Mouse (Mus musculus) c-Kit-positive CD71-positive TER-119-negative erythroid progenitor cells, embryonic 14.5 days (primary cell): ENCODE results near the gene Tmem255b.

ENCODE experiments used
- DNase-seq: peaks from one replicate; pipeline ENCODE4 v3.0.0-alpha.2; 2013; ENCODE audit warnings: low read depth

Tmem255b gene

GRCm38 (mm10) chr8:13434889-13435288 is at the start of gene Tmem255b:
Gene Tmem255b (plus strand): TSS chr8:13435189.
- DNase-seq = no peak

DNA sequence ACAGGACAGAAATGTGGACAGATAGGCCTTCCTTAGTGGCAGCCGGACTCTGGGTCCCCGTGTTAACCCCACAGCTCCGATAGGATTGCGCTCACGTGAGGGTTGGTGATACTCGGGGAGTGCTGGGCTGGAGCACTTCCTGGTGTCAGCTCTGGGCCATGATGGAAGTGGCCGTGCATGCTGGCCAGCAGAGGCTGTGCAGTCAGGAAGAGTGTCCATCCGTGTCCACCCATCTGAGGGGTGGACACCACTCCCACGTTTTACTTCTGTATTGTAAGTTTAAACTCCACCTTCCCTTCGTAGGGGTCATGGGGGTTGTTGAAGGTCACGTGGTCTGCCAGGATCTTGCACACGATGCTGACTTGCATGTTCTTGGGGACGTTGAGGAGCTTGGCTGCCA is 48.6 kb upstream of the Tmem255b start:
- no peak for DNase-seq

- DNase-seq = no peak
These were observed 47.3 kb upstream of the Tmem255b start for GRCm38 (mm10) chr8:13387728-13388127.

DNA sequence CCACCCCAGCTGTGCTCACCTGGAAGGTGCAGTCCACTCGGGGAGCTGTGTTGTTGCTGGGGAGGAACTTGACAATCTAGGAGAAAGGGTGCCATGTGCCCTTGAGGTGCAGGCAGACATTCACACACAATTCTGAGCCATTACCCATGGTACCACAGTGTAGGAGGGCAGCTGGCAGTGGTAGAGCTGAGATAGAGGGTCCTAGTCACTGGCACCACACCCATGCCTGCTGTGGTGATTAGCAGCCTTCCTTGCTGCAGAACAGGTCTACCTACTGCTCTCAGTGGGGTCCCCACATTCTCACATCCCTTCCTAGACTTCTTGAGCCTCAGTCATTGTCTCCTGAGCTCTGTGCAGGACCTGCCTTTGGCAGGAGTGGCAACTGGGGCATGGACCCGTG is 46.2 kb upstream of the Tmem255b start:
- DNase-seq = no peak

GRCm38 (mm10) chr8:13393869-13394268 is 41.1 kb upstream of the Tmem255b start:
- DNase-seq = no peak

DNA sequence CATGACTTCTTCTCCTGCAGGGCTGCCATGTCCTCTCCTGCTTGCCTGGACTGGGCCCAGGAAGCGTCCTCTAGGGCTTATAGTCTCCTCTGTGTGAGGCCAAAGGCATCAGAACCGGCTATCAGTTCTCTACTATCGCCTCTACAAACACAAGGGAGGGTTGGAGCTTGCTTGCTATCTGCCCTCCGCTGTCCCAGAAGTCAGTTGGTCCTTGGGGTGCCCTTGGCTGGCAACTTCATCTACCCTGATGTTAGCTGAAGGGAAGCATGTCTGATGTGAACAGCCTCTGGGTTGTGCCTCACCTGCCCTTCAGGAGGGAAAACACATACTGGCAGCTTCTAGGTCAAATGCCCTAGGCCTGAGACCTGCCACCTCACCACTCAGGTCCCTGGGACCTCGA is 38.3 kb upstream of the Tmem255b start, which contains the start of gene Atp4b:
TSS of gene Atp4b (minus strand) at position 101 of the 400 bp plus-strand sequence.
- no peak for DNase-seq

GRCm38 (mm10) chr8:13403517-13403916 is 31.5 kb upstream of the Tmem255b start:
- no peak for DNase-seq

GRCm38 (mm10) chr8:13404666-13405131 is 30.3 kb upstream of the Tmem255b start, which contains the start of gene Grk1:
Gene Grk1 (plus strand): TSS chr8:13405081.
- DNase-seq = no peak

DNA sequence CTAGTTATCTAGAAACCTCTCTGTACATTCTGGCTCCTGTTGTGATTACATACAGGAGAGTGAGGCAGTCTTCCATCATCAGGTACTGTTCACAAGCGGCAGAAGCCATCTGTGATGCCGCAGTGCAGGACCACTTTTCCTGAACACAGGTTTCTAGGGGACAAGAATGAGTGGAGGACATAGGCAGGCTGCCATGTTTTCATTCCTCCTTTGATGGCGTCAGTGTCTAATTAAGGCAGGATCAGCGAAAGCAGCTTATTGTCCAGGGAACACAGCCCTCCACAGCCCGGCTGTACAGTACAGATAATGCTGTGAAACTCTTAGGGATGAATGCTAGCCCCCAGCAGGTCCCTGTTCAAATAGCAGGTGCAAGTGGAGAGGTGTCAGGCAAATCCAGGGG is 29.0 kb upstream of the Tmem255b start:
- DNase-seq = no peak

DNA sequence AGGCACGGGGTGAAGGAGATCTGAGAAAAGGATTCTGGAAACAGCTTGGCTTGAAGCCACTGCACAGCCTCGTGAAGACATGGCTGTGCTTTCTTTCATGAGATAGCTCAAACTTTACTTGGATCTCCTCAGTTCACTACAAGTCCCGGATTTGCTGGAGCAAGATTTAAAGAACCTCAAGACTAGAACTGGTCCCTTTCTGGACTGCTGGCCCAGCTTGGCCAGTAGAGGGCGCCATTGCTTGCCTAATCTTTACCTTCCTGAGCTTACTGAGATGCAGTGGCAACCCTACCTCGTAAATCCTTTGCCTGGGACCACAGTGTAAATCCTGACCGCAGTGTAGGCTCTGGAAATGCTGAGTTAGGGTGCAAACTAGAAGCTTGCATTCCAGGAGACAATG is 23.4 kb upstream of the Tmem255b start:
- DNase-seq = peak; percentile 38

GRCm38 (mm10) chr8:13412891-13413558 is 22.0 kb upstream of the Tmem255b start:
- DNase-seq = peak; percentile 35

- no peak for DNase-seq
These were observed 21.1 kb upstream of the Tmem255b start for GRCm38 (mm10) chr8:13413823-13414390.

DNA sequence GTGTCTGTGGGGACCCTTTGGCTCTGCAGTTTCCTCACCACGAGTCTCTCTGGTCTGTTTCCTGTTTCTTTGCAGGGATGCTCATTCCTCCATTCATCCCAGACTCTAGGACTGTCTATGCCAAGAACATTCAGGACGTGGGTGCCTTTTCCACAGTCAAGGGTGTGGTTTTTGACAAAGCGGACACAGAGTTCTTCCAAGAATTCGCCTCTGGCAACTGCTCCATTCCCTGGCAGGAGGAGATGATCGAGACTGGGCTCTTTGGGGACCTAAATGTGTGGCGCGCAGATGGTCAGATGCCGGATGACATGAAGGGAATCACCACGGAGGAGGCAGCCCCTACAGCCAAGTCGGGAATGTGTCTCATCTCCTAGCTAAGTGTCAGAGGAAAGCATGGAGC is 19.1 kb upstream of the Tmem255b start:
- DNase-seq = no peak

DNA sequence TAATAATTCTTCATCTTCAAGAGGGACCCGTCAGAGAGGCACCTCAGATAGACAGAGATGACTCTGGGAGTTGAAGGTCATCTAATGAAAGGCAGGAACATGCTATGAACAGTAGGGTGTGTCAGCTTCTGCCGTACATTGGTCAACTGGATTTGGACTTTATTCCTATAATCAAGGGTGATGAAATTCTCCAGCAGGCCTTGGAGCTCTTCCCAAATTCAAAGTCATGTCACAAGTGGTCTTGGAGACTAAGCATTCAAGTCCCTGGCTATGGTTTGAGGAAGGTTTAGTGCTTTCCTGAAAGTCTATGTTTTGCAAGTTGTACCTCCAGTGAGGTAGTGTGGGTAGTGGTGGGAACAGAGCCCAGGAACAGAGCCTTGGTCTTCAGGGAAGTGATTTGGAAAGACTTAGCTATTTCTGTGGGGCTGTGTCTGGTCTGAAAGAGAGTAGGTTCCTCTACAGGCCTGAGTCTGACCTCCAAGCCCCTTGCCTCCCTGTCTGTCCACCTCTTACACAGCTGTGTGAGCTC is 15.8 kb upstream of the Tmem255b start:
- DNase-seq = no peak

- DNase-seq = no peak
These were observed 14.0 kb upstream of the Tmem255b start for GRCm38 (mm10) chr8:13420970-13421369.

- no peak for DNase-seq
These were observed 7.6 kb upstream of the Tmem255b start for GRCm38 (mm10) chr8:13427351-13427750.

DNA sequence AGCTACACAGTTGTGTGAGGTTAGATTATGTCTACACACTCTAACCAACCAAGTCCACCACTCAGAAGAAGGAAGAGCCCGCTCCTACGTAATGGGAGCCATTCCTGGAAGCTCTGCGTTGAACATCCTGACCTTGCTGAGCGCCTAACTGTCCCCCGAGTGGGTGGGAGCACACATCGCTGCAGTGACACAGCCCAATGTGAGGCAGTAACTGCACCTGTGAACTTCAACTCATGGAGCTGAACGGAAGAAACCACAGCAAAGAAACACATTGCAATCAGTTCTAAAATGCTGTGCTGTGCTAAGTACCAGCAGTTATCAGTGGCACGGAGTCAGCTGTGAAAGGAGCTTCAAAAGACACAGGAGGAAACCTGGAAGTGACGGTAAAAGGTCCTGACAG is 6.8 kb upstream of the Tmem255b start:
- no peak for DNase-seq

DNA sequence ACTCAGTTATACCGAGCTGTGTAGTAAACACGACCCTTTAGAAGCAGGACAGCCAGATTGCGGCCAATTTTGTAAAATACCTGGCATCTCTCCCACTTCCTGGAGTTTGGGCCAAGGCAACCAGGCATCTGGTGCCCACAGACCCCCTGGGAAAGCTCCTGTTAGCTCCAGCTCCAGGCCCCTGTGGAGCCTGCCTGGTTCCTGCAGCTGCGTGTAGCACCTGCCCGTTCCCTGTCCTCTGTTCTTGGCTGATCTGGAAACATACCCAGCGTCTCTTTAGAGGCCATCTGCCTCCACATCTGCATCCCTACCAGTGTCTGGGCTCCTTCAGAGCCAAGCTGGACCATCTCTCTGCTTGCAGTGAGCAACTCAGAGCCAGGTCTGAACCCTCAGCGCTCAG is 4.6 kb upstream of the Tmem255b start:
- DNase-seq = no peak

GRCm38 (mm10) chr8:13430866-13431265 is 4.1 kb upstream of the Tmem255b start:
- DNase-seq = no peak

GRCm38 (mm10) chr8:13433130-13433529 is 1.9 kb upstream of the Tmem255b start:
- DNase-seq = no peak

DNA sequence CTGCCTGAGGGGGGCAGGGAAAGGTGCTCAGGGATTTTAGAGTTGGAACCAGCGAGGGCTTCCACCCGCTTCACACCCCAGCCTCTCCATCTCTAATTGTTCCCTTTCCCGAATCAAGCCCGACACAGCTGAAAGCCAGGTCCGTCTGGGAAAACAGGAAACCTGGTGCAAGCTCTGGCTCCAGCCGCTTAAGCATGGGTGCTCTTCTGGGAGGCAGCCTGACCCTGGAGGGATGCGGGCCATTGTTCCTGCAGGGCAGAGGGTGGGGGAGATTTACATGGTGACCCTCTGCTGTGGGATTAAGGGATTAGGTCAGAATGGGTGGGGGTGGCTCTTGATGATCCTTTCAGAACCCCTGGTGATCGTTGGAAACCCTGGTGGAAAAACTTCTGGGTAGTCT is 1.1 kb downstream of the Tmem255b start:
- DNase-seq = no peak

GRCm38 (mm10) chr8:13437531-13437930 is 2.5 kb downstream of the Tmem255b start:
- DNase-seq = no peak

- DNase-seq = no peak
These were observed 7.2 kb downstream of the Tmem255b start for GRCm38 (mm10) chr8:13442152-13442551.

GRCm38 (mm10) chr8:13446456-13446855 is 11.5 kb downstream of the Tmem255b start:
- no peak for DNase-seq
